Mouse (Mus musculus) duodenum, adult 2 months (tissue): ENCODE results near the gene Gm8453. TPM values are rescaled to one million over a fixed set of nuclear protein-coding genes. Genes with fewer than 3 reads are reported as not detected.

Experiments
- polyA plus RNA-seq: library from polyadenylated mRNA; depleted of rRNA; stranded (reverse); fragments of >200 nt; gene quantifications from 2 replicates; pipeline ENCODE4 v1.2.3, GENCODE M21; 2012; ENCODE audit warnings: low replicate concordance; rRNA removed

The Gm8453 gene
- not detected in 2 replicates for polyA plus RNA-seq

DNA sequence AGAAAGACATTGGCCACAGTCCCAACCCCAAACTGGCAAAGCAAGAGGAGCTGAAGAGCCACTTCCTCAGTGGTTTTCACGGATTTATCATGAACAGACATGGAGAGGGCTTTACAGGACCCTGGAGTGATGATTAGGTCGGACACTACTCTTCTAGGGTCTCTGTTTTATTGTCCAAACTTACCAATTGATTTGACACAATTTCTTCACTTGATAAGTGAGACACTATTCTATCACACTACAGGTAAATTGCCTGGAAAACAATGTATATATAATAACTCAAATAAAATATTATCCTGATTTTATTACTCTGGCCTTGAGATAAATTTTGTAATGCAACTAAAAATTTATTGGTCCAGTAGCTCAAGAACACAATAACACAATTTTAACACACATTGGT is at the start of gene Gm8453:
TSS of gene Gm8453 (minus strand) at position 101 of the 400 bp plus-strand sequence.

DNA sequence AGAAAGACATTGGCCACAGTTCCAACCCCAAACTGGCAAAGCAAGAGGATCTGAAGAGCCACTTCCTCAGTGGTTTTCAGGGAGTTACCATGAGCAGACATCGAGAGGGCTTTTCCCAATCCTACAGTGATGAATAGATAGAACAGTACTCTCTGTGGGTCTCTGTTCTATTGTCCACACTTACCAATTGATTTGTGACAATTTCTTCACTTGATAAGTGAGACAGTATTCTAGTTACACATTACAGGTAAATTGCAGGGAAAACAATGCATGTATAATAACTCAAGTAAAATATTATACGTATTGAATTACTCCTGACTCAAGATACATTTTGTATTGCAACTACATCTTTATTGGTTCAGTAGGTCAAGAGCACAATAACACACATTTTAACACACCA is 28.1 kb downstream of the Gm8453 start, which contains the start of gene Gm8653:
TSS of gene Gm8653 (minus strand) at position 101 of the 400 bp plus-strand sequence.

DNA sequence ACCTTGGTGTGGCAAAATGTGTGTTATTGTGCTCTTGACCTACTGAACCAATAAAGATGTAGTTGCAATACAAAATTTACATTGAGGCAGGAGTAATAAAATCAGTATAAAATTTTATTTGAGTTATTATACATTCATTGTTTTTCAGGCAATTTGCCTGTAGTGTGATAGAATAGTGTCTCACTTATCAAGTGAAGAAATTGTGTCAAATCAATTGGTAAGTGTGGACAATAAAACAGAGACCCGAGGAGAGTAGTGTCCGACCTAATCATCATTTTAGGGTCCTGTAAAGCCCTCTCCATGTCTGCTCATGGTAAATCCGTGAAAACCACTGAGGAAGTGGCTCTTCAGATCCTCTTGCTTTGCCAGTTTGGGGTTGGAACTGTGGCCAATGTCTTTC is 40.2 kb downstream of the Gm8453 start, which contains the start of gene Vmn1r143:
TSS of gene Vmn1r143 (plus strand) at position 301 of the 400 bp plus-strand sequence.

Other genes starting within 250 kb of the Gm8453 start
- gene Vmn1r137, start 234.9 kb downstream of the Gm8453 start, polyA plus RNA-seq, result not detected in 2 replicates
- gene Vmn1r138, start 200.6 kb downstream of the Gm8453 start, polyA plus RNA-seq, result not detected in 2 replicates
- gene Gm6176, start 173.2 kb downstream of the Gm8453 start, polyA plus RNA-seq, result not detected in 2 replicates
- gene Vmn1r139, start 160.4 kb downstream of the Gm8453 start, polyA plus RNA-seq, result not detected in 2 replicates
- gene Gm16451, start 111.2 kb downstream of the Gm8453 start, polyA plus RNA-seq, result not detected in 2 replicates
- gene Gm10666, start 94.7 kb downstream of the Gm8453 start, polyA plus RNA-seq, result not detected in 2 replicates
- gene Vmn1r142, start 65.4 kb downstream of the Gm8453 start, polyA plus RNA-seq, result not detected in 2 replicates
- not detected in 2 replicates for gene Vmn1r143, start 40.1 kb downstream of the Gm8453 start, polyA plus RNA-seq
- not detected in 2 replicates for gene Gm8653, start 28.2 kb downstream of the Gm8453 start, polyA plus RNA-seq
- gene Gm4187, start 100.2 kb upstream of the Gm8453 start, polyA plus RNA-seq, result not detected in 2 replicates
- gene Gm8660, start 141.6 kb upstream of the Gm8453 start, polyA plus RNA-seq, result not detected in 2 replicates
- gene Vmn1r148, start 184.1 kb upstream of the Gm8453 start, polyA plus RNA-seq, result not detected in 2 replicates
- gene Vmn1r149, start 208.7 kb upstream of the Gm8453 start, polyA plus RNA-seq, result not detected in 2 replicates
- not detected in 2 replicates for gene Gm10665, start 234.6 kb upstream of the Gm8453 start, polyA plus RNA-seq